Mouse (Mus musculus) C2C12 (cell line): Measurements from ENCODE around the gene Gm17571. TPM values are rescaled to one million over a fixed set of nuclear protein-coding genes. Genes with fewer than 3 reads are reported as not detected.
A peak's percentile ranks its signal among the peaks of the same experiment; 100 is the strongest.

ENCODE experiments used
- H3K27me3 ChIP-seq: one replicate; pipeline ENCODE4 v1.6.1; 2011; ENCODE audit not compliant: control insufficient read depth, insufficient read depth, insufficient read length
- H3K36me3 ChIP-seq: one replicate; pipeline ENCODE4 v1.6.1; 2011; ENCODE audit not compliant: control insufficient read depth, insufficient read depth
- H3K4me3 ChIP-seq: one replicate; pipeline ENCODE4 v1.5.1; 2011; ENCODE audit warnings: mild to moderate bottlenecking, control low read depth; ENCODE audit not compliant: poor library complexity, insufficient read depth, severe bottlenecking
- H3K79me2 ChIP-seq: one replicate; pipeline ENCODE4 v1.6.1; 2011; ENCODE audit not compliant: control insufficient read depth, insufficient read depth
- H3K79me3 ChIP-seq: one replicate; pipeline ENCODE4 v1.6.1; 2011; ENCODE audit warnings: low read depth, control low read depth
- H3ac ChIP-seq: one replicate; pipeline ENCODE3; 2011; ENCODE audit warnings: low read depth; ENCODE audit not compliant: control insufficient read depth, insufficient read length
- CEBPB ChIP-seq: IDR thresholded peaks from one replicate; pipeline ENCODE4 v1.6.1; 2011; ENCODE audit warnings: low read depth, mild to moderate bottlenecking, control low read depth, moderate library complexity
- CTCF ChIP-seq: IDR thresholded peaks from one replicate; pipeline ENCODE4 v1.5.1; 2011; ENCODE audit not compliant: control insufficient read depth, insufficient read depth, insufficient read length
- FOSL1 ChIP-seq: IDR thresholded peaks from one replicate; pipeline ENCODE4 v1.8.0; 2011; ENCODE audit warnings: mild to moderate bottlenecking, low read length; ENCODE audit not compliant: poor library complexity, insufficient read depth, severe bottlenecking
- MAX ChIP-seq: IDR thresholded peaks from one replicate; pipeline ENCODE4 v1.6.1; 2011; ENCODE audit warnings: mild to moderate bottlenecking, control low read depth
- MYOD1 ChIP-seq: IDR thresholded peaks from one replicate; pipeline ENCODE4 v1.6.1; 2011; ENCODE audit warnings: low read depth; ENCODE audit not compliant: control insufficient read depth, insufficient read length
- MYOG ChIP-seq: IDR thresholded peaks from one replicate; pipeline ENCODE4 v1.6.1; 2011; ENCODE audit not compliant: control insufficient read depth, insufficient read length; ENCODE audit errors: extremely low read depth
- USF1 ChIP-seq: IDR thresholded peaks from one replicate; pipeline ENCODE4 v1.6.1; 2011; ENCODE audit warnings: low read depth, mild to moderate bottlenecking, control low read depth, moderate library complexity
- long read RNA-seq, 2 experiments: library from polyadenylated mRNA; unstranded; transcript quantifications; one replicate each; pipeline ENCODE4 v2.0.0; 2019 to 2020
- polyA plus RNA-seq: library from polyadenylated mRNA; unstranded; fragments of >200 nt; fragmentation: generic; extraction: Trizol; gene quantifications from one replicate; pipeline ENCODE4 v1.2.1, GENCODE M21; 2012; ENCODE audit warnings: missing spikeins

Gene Gm17571
- polyA plus RNA-seq: not detected
- long read RNA-seq, experiment 1: 0 reads
- long read RNA-seq, experiment 2: 0 reads

- TF ChIP-seq USF1 (no peak), CEBPB (peak; percentile 17)
- H3ac ChIP-seq: no peak within 1 kb of the TSS
- no peaks in the 10 kb centered on the region for H3K79me3 ChIP-seq
- H3K36me3 ChIP-seq: no peaks in the 10 kb centered on the region
- H3K79me2 ChIP-seq: no peaks in the 10 kb centered on the region
- no peaks in the 10 kb centered on the region for H3K27me3 ChIP-seq
- no peak within 1 kb of the TSS for H3K4me3 ChIP-seq
Observed at GRCm38 (mm10) chr9:13446703-13447285, at the start of gene Gm17571. Gm17571 (minus strand) TSS chr9:13446753.

- no peaks in the 10 kb centered on the region for H3K27me3 ChIP-seq
- H3ac ChIP-seq: no peak overlapping the region
- TF ChIP-seq FOSL1 (no peak), MYOG (no peak), MYOD1 (no peak), USF1 (no peak)
- no peaks in the 10 kb centered on the region for H3K79me3 ChIP-seq
- H3K79me2 ChIP-seq: no peaks in the 10 kb centered on the region
- no peak overlapping the region for H3K4me3 ChIP-seq
- no peaks in the 10 kb centered on the region for H3K36me3 ChIP-seq
Observed at GRCm38 (mm10) chr9:13495530-13495929, 49.0 kb upstream of the Gm17571 start.

DNA sequence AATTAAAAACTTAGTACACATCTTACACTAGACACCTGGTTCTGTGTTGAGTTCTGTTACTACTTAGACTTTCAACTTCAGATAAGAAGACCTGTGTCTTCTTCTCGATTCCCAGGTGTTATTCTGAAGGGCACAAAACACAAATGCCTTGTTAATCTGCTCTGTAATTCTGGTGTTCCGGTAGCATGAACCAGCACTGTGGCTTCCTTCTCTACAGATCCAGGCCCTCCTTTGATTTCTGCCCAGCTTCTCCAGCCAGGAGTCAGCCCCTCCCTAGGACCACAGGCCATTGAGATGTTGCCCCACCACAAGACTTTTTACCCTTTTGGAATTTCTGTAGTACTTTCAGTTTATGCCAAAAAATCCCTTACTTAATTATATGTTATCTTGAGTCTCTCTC, 47.2 kb upstream of the Gm17571 start:
- Histone ChIP-seq H3K4me3 (no peak overlapping the region), H3K79me3 (no peaks in the 10 kb centered on the region), H3K36me3 (no peaks in the 10 kb centered on the region), H3K79me2 (no peaks in the 10 kb centered on the region), H3K27me3 (no peaks in the 10 kb centered on the region), H3ac (no peak overlapping the region)
- TF ChIP-seq MAX: no peak
- TF ChIP-seq CEBPB: no peak
- no peak for TF ChIP-seq FOSL1
- TF ChIP-seq CTCF: no peak
- TF ChIP-seq USF1: no peak
- TF ChIP-seq MYOD1: no peak
- no peak for TF ChIP-seq MYOG

- Histone ChIP-seq H3K79me2 (no peaks in the 10 kb centered on the region), H3K79me3 (no peaks in the 10 kb centered on the region), H3ac (no peak overlapping the region), H3K27me3 (no peaks in the 10 kb centered on the region), H3K36me3 (no peaks in the 10 kb centered on the region), H3K4me3 (no peak overlapping the region)
- TF ChIP-seq FOSL1: no peak
- no peak for TF ChIP-seq MYOG
- no peak for TF ChIP-seq CTCF
- TF ChIP-seq MYOD1: no peak
- TF ChIP-seq CEBPB: no peak
- no peak for TF ChIP-seq MAX
Observed at GRCm38 (mm10) chr9:13492807-13493206, 46.3 kb upstream of the Gm17571 start.

DNA sequence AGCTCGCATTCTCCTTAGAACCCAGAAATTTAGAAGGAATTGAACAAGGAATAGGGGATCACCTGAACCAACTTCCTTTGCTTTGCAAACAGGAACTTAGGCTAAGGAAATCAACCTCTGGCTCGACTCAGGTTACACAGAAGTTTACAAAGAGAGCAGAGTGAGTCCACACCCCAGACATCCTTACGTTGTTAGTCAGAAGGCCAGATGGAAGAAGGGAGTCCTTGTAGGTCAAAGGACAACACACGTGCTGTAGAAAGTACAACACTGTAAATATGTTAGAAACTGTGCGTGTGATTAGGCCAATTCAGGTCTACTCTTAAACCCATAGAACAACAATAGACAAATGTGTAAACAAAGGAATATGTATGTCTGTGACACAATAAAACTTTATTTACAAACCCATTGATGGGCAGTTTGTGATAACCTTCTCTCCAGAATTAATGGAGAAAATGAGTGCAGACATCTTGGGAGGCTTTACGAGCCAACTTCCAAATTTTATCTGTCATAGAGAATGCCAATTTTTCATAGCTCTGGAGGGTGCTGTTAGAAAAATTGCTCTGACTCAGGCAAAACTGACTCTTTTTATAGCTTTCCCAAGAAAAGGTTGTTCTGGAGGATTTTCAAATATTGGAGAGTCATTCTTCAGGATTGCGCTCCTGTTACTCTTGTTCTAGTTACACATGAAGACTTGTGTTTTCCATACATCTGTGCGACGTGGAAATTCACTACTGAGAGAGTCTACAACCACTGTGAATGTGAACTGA, 45.5 kb upstream of the Gm17571 start:
- no peak overlapping the region for H3K4me3 ChIP-seq
- H3K79me3 ChIP-seq: no peaks in the 10 kb centered on the region
- H3K36me3 ChIP-seq: no peaks in the 10 kb centered on the region
- no peaks in the 10 kb centered on the region for H3K79me2 ChIP-seq
- H3ac ChIP-seq: no peak overlapping the region
- no peak for TF ChIP-seq FOSL1
- TF ChIP-seq CTCF: no peak
- no peak for TF ChIP-seq USF1
- no peak for TF ChIP-seq CEBPB
- no peak for TF ChIP-seq MYOD1
- no peak for TF ChIP-seq MYOG
- no peak for TF ChIP-seq MAX
- H3K27me3 ChIP-seq: no peaks in the 10 kb centered on the region

DNA sequence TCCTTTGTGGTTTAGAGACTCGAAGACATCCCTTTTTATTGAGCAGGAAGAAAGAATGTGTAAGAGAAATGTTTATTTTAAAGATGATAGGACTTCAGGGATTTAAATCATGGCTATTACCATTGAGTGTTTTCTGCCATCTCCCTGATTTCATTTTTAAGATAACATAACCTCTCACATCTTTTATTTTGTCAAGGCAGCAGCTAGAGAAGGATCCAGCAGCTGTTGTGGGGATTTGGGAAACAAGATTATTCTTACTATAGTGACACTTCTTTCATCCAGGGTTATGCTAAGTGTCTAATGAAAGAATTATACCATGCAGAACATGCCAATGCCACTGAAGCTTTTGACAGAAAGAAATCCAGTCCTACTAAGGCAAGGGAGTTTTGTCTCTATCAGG, 44.6 kb upstream of the Gm17571 start:
- Histone ChIP-seq H3K27me3 (no peaks in the 10 kb centered on the region), H3ac (no peak overlapping the region), H3K79me3 (no peaks in the 10 kb centered on the region), H3K36me3 (no peaks in the 10 kb centered on the region), H3K79me2 (no peaks in the 10 kb centered on the region), H3K4me3 (no peak overlapping the region)
- TF ChIP-seq CEBPB: no peak
- TF ChIP-seq USF1: no peak
- TF ChIP-seq CTCF: no peak
- TF ChIP-seq MYOG: no peak
- no peak for TF ChIP-seq FOSL1
- TF ChIP-seq MYOD1: no peak
